Mouse (Mus musculus) CH12F3 (cell line): Measurements from ENCODE around the gene Sbk1.
"Not testable (repeated sequence)": the region's sequence is repeated elsewhere in the genome, so short reads cannot be mapped to it uniquely, and the experiment has no call there.

Experiments
- in situ Hi-C: fragments of 300-500 bp; cut with MboI; formaldehyde crosslinking; loops from 2 replicates; pipeline ENCODE4 v1.14.3; 2020; ENCODE audit warnings: low sequenced_read_pairs

Sbk1 gene

DNA sequence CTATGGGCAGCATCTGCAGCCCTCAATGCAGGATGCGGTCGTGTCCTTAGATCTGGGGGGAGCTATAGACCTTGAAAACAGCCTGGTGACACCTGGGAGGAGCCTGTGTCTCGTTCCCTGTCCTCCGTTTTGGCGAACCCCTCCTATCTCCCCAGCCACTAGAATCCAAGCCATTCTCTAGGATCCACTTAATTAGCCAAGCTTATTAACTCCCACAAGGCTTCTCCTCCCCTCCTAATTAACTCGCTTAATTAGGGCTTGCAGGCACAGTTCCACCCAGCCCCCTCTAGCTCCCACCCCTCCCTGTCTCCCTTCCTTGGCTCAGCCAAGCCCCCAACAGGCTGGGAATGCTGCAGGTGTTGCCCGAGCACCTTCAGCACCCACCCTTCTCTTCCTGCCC is 8.5 kb upstream of the Sbk1 start:
- in situ Hi-C loops, result loop anchor here (5.0 kb wide), 1 partner anchor 38 kb away; no protein-coding TSS in a partner anchor

GRCm38 (mm10) chr7:126265949-126266348 is 6.5 kb upstream of the Sbk1 start:
- in situ Hi-C loops, result no loop called here

DNA sequence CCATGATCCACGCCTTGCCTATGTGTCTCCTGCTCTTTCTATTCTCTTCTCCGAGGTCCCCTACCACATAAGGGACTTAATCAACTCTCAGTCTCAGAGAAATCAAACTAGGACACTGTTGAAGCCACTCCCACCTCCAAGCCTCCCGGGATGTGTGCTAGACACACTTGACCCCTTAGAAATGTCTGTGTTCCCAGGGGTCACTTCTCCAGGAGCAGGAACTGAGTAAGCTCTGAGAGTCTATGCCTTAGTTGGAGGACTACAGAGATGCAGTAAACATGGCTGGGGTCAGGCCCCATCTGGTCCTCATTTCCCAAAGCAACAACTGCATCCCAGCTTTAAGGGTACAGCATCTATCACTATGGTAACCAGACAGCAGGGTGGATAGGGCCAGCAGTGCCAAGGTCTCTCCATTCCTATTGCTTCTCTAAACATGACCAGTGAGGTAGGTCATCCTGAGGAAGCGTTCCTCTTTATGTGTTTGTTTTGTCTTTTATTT is 6.0 kb upstream of the Sbk1 start:
- in situ Hi-C loops, result no loop called here

GRCm38 (mm10) chr7:126267606-126268005 is 4.8 kb upstream of the Sbk1 start:
- in situ Hi-C loops, result no loop called here

- in situ Hi-C loops, result no loop called here
Observed at GRCm38 (mm10) chr7:126272770-126273311, 422 bp downstream of the Sbk1 start.

- in situ Hi-C loops, result no loop called here
Observed at GRCm38 (mm10) chr7:126273351-126274042, 1.1 kb downstream of the Sbk1 start.

DNA sequence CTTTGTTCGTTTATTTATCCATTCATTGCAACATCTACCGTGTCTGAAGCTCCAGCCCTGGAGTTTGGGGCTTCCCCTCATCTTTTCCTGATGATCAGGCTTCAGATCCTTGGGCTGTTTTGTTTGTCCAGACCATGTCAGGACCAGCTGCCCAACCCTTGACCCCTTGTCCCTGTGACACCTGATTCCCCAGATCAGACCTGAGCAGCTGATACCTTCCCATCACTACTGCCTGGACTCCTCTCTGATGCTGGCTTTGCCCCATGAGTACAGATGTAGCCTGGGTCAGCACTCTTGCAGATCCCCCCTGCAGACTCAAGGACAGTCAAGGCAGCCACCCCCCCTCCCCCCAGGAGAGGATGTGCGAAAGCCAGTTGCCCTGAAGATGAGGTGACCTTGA is 1.7 kb downstream of the Sbk1 start:
- in situ Hi-C loops, result no loop called here

- in situ Hi-C loops, result no loop called here
Observed at GRCm38 (mm10) chr7:126274626-126275025, 2.2 kb downstream of the Sbk1 start.

- in situ Hi-C loops, result no loop called here
Observed at GRCm38 (mm10) chr7:126275711-126276110, 3.3 kb downstream of the Sbk1 start.

GRCm38 (mm10) chr7:126276297-126276696 is 3.9 kb downstream of the Sbk1 start:
- in situ Hi-C loops, result no loop called here

- in situ Hi-C loops, result no loop called here
Observed at GRCm38 (mm10) chr7:126277536-126278295, 5.3 kb downstream of the Sbk1 start.

- in situ Hi-C loops, result no loop called here
Observed at GRCm38 (mm10) chr7:126278799-126279198, 6.4 kb downstream of the Sbk1 start.

DNA sequence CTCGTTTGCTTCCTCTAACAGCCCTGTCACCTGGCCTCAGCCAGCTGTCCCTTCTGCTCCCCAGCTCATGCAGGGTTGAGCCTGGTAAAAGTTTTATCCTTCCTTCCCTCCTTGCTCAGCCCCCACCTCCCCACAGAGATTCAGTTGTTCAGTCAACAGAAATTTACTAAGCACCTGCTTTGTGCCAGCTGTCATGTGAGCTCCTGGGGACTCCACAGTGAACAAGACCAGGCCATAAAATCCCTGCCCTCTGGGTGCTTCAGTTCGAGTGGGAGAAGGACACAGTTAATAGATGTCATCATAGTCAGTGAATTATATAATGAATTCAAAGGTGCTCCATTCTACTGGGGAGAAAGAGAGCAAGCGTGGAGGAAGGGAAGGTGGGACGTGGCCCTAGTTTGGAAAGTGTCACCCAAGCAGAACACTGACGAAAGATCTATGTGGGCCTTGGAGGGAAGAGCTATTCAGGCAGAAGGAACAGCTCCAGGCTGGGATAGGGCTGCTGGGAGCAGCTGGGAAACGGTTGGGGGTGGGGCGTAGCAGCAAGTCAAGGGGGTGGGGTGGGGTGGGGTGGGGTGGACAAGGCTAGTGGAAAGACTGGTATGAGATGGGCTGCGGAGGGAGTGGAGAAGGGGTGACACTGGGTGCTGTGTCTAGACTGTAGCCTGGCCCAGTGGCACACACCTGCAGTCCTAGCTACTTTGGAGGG is 7.5 kb downstream of the Sbk1 start:
- in situ Hi-C loops, result no loop called here

- in situ Hi-C loops, result no loop called here
Observed at GRCm38 (mm10) chr7:126280696-126281095, 8.3 kb downstream of the Sbk1 start.

- in situ Hi-C loops, result no loop called here
Observed at GRCm38 (mm10) chr7:126281876-126282682, 9.7 kb downstream of the Sbk1 start.

- in situ Hi-C loops, result not testable (repeated sequence)
Observed at GRCm38 (mm10) chr7:126282683-126282990, 10.2 kb downstream of the Sbk1 start.

DNA sequence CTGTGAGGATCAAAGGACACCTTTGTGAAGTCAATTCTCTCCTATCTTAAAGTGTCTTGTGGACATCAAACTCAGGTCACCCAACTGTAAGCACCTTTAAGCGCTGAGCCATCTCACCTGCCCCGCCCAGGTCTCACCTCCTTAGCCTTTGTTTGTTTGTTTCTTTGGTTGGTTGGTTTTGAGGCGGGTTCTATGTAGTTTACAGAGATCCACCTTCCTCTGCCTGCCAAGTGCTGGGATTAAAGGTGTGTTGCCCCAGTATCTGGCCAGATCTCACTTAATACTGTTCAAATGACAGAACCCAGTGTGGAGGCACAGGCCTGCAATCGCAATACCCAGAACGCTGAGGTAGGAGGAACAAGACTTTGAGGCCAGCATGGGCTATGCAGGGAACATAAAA is 11.6 kb downstream of the Sbk1 start:
- in situ Hi-C loops, result no loop called here

GRCm38 (mm10) chr7:126284441-126284840 is 12.0 kb downstream of the Sbk1 start:
- in situ Hi-C loops, result no loop called here

DNA sequence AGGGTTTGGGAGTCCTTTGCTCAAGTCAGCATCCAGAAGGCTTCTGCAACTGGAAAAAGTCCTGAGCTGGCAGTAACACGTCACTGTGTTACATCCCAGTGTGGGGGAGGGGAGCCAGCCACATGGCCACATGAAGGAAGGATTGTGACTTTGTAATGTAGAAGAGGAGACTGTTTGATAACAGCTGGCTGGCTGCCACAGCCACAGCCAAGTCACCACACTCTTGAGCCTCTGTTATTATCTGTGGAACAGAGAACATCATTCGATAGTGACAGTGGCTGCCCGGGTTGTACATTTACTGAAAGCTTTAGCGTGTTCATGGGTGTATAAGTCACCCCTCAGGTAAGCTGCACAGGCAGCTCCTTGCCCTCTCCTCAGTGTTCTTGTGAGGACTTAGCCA is 12.4 kb downstream of the Sbk1 start:
- in situ Hi-C loops, result no loop called here

DNA sequence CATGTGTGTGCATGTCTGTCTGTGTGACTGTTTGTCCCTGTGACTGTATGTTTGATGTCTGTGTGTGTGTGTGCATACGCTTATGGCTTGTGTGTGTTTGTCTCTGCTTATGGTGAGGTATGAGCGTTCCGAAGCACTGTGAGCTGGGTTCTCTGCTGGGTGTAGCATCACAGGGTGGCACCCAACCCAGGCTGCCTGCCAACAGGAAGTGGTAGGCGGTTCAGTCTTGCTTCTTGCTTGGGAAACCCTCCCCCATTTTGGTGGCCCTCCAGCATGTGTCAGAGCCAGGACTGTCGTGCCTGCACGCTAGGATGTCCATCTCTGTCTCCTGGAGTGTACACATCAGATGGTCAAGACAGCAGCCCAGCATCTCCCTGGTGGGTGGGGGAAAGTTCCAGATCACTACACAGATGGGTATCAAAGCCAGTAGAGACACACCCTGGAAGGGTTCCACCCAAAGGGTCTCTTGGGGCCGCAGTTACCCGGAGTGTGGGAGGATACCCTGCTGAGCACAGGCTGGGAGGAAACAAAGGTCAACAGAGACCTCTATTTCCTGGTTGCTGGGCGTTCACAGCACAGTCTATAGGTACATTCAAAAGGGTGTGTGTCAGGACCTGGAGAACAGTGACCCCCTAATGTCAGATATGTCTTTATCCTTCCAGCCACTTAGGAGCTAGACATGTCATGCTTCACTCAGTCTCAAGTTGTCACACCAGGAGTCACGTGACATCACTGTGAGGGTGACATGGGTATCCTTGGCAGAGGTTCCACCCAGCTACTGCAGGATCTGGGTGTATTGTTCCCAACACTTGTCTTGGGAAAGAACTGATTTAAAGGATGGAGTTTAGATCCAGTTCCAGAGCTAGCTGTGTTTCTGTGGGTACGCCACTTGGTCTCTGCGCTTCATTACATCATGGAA is 13.1 kb downstream of the Sbk1 start:
- in situ Hi-C loops, result no loop called here
